Mouse (Mus musculus): Measurements from ENCODE around the gene Trim34a.
"Not testable (repeated sequence)": the region's sequence is repeated elsewhere in the genome, so short reads cannot be mapped to it uniquely, and the experiment has no call there.

The Trim34a gene

GRCm38 (mm10) chr7:104244287-104245181 is at the start of gene Trim34a:
TSS of gene Trim34a (plus strand) at chr7:104244457.
- peak; percentile 67 for DNase-seq (ENCODE audit: low spot score)

- DNase-seq (ENCODE audit: low spot score) = no peak
Observed at GRCm38 (mm10) chr7:104195885-104196284, 48.4 kb upstream of the Trim34a start, which contains the start of gene Olfr649. TSS of gene Olfr649 (minus strand) at chr7:104195985.

GRCm38 (mm10) chr7:104199822-104200221 is 44.4 kb upstream of the Trim34a start:
- DNase-seq (ENCODE audit: low spot score) = peak; percentile 48

GRCm38 (mm10) chr7:104206197-104206596 is 38.1 kb upstream of the Trim34a start:
- DNase-seq (ENCODE audit: low spot score) = no peak

GRCm38 (mm10) chr7:104216011-104216535 is 28.2 kb upstream of the Trim34a start:
- DNase-seq (ENCODE audit: low spot score) = no peak

GRCm38 (mm10) chr7:104217881-104218280 is 26.4 kb upstream of the Trim34a start:
- no peak for DNase-seq (ENCODE audit: low spot score)

- DNase-seq (ENCODE audit: low spot score) = peak; percentile 25
Observed at GRCm38 (mm10) chr7:104218701-104219569, 25.3 kb upstream of the Trim34a start, which contains the start of gene Trim6. TSS of gene Trim6 (plus strand) at chr7:104218793.

- no peak for DNase-seq (ENCODE audit: low spot score)
Observed at GRCm38 (mm10) chr7:104231203-104231602, 13.1 kb upstream of the Trim34a start.

GRCm38 (mm10) chr7:104240857-104241256 is 3.4 kb upstream of the Trim34a start:
- no peak for DNase-seq (ENCODE audit: low spot score)

GRCm38 (mm10) chr7:104243616-104244015 is 641 bp upstream of the Trim34a start:
- DNase-seq (ENCODE audit: low spot score) = no peak

GRCm38 (mm10) chr7:104260380-104260779 is 16.1 kb downstream of the Trim34a start:
- DNase-seq (ENCODE audit: low spot score) = not testable (repeated sequence)

GRCm38 (mm10) chr7:104265335-104265734 is 21.1 kb downstream of the Trim34a start:
- DNase-seq (ENCODE audit: low spot score) = not testable (repeated sequence)

GRCm38 (mm10) chr7:104279361-104279760 is 35.1 kb downstream of the Trim34a start:
- not testable (repeated sequence) for DNase-seq (ENCODE audit: low spot score)

GRCm38 (mm10) chr7:104287576-104288443 is 43.6 kb downstream of the Trim34a start, which contains the start of gene Trim5:
TSS of gene Trim5 (minus strand) at chr7:104288094.
- not testable (repeated sequence) for DNase-seq (ENCODE audit: low spot score)

- DNase-seq (ENCODE audit: low spot score) = no peak
Observed at GRCm38 (mm10) chr7:104290641-104291040, 46.4 kb downstream of the Trim34a start.

- DNase-seq (ENCODE audit: low spot score) = no peak
Observed at GRCm38 (mm10) chr7:104291638-104292400, 47.6 kb downstream of the Trim34a start.

Data from c-Kit-positive CD71-positive TER-119-positive erythroid progenitor cells, embryonic 14.5 days (primary cell).